Mouse (Mus musculus): ENCODE data around the gene Scimp.

The Scimp gene

DNA sequence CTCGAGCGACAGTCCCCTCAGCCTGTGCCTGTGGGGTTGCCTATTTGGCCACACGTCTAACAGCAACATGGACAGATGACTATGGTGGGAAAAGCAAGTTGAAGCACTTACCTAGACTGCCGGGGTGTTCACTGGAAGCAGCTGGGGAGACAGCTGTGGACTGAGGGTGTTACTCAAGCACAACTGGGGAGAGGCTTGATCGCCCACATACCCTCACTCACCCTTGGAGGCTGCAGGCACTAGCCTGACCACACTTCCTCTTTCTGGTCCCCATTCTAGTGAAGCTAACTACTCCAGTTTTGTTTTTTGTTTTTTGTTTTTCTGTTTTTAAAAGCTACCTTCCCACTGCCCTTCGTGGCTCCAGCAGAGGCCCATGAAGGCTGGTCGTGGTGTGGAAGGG lies at the start of gene Scimp:
Gene Scimp (minus strand): TSS at position 222 of the 400 bp plus-strand sequence.
- peak in 1 of 2 experiments; percentile 28 for DNase-seq (ENCODE audit: low spot score in 2 of 2)

DNA sequence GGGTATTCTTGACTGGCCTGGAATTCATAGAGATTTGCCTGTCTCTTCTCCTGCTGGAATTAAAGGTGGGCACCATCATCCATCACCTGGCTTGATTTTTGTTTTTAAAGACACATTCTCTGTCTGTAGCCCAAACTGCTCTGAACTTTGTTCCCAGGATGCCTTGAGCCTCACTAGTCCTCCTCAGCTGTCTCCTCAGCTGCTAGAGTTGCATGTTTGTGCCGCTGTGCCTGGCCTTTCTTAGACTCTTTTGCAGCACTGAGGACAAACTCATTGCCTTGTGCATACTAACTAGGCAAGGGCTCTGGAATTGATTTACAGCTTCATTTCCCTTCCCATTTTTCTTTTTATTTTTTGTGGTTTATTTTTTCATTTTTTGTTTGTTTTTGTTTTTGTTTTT lies 48.0 kb upstream of the Scimp start:
- DNase-seq (ENCODE audit: low spot score in 2 of 2), result no peak

DNA sequence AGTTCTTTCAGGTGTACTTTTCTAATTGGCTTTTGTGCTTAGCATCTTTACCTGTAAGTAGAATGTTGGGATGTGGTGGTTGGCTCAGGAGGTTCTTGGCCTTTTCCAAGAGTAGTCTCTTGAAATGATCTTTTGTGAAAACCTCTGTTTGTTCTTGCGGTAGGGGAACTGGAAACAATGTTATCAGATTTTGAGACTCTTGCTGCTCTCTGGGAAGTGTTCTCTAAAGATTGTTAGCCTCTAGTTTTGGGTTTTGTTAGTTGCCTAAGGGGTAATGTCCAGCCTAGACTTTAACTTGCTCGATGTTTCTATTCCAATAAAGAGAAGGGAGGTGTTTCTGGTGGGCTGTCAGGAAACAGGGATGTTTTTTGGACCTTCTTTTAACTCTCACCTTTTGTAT lies 33.6 kb upstream of the Scimp start:
- no peak for DNase-seq (ENCODE audit: low spot score in 2 of 2)

DNA sequence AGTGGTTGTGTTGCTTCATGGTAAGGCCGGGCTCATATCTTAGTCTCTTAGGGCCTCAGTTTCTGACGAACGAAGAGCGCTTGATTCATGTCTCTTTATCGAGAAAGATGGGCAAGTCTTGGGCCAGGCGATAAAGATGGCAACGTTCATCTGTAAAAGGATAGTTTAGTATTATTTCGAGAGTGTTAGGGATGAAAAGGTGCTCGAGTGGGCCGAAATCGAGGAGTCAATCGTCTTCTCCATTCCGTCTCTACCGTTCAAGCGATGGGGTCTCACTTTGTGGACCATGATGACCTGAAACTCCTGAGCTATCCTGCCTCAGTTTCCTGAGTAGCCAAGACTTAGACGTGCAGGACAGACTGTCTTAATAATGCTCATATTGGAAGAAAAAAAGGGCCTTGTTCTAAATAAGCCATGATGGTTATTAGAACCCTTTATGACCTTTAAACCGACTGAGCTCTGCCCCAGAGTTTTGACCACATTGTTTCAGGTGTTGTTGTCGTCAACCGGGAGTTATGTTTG lies 33.1 kb upstream of the Scimp start:
- DNase-seq (ENCODE audit: low spot score in 2 of 2), result no peak

DNA sequence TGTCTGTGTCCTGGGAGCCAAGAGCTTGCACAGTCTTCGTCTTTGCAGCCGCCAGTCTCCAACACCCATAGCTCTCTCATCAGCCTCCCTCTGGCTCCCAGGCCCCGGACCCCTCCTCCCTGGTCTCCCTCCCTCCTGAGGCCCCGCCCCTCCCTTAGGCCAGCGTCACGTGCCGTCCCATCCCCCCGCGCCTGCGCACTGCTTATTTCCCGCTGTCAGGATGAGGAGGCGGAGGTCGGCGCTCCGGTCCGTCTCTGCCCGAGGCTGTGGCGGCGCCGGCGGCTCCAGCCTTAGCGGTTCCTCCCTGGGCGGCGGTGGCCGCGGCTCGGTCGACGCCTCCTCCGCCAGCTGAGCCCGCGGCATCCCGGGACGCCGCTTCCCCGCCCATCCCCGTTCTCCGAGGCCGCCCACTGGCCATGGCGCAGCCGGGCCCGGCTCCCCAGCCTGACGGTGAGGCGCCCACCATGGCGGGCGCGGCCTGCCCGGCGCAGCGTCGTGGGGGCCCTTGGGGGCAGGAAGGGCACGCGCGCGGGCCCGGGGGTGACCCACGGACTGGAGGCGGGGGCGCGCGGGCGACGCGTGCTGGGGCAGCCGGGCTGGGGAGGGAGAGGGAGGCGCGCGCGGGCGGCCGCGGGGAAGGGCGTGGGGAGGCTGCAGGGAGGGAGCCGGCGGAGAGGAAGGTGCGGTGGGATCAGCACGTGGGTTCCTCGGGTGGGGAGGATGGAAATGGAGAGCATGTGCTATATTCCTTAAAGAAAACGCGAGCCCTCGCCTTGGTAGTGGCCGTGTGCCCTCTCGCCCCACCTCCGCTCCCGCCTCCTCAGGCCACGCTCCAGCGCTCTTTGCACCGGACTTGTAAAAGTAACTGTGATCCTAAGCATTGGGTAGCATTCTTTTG lies 32.4 kb upstream of the Scimp start, which contains the start of gene Rabep1:
Gene Rabep1 (plus strand): TSS at position 220 of the 898 bp plus-strand sequence.
- peak; percentile 84 to 88 for DNase-seq (ENCODE audit: low spot score in 2 of 2)

DNA sequence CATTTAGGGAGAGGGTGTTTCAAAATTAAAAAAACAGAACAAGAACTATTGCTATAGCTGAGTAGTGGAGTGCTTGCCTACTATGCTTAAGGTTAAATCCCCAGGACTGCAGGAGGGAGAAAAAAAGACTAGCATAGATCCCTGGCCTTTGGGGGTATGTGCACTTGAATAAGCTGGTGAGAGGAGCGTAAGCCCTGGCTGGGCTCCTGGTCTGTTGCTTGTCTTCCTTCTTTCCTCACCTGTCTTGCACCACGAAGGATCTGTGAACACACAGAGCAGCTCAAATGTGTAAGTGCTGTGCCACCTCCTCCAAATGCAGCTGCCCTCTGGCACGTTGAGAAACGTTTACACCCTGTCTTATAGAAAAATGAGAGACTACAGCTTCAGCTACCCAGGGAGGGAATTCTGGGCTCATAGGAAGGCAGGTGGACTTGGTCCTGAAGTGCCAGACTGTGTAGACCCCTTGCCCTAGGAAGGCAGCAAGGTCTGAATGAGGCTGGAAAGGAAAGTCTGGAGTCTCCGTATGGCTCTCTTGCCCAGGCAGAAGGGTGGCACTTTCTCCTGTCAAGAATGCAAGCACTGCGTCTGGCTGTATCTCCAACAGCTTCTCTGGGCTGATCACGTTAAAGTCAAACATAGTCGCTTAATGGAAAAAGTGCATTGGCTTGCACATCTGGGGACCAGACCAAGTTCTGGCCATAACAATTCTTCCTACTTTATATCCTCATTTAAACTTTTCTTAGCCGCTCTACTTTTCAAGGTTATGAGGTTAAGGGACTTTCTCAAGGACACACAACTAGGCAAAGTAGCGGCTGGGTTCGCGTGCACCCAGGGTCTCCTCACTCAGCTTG lies 31.5 kb upstream of the Scimp start:
- no peak for DNase-seq (ENCODE audit: low spot score in 2 of 2)

DNA sequence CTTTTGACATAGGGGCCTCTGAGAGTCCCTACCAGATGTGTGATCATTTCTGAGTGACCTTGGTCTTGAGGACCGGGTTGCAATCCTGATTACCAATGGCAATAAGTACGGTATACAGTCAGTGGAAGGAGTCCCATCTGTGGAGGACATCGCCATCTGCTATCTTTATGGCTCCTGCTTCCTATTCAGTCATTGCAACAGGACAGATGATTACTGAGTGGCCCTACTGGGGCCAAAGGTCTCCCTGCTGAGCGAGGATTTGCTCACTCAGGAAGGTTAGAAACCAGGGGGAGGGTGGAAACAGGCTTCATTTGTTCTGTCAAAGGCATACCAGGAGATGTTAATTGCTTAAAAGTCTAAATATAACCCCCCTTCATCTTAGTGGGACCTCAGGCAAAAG lies 30.6 kb upstream of the Scimp start:
- no peak for DNase-seq (ENCODE audit: low spot score in 2 of 2)

DNA sequence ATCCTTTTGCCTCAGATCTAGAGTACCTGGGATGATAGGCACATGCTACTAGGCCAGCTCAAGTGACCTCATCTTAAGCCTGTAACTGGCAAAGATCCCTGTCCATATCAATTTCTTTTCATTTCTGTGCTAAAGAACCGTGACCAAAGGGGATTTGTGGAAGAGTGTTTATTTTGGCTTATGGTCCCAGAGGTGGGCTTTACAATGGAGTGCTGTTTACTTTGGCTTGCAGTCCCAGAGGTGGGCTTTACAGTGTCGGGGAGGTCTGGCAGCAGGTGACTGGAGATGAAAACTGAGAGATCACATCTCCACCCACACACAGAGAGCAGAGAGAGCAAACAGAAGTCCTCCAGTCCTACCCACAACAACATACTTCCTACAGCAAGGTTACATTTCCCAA lies 26.2 kb upstream of the Scimp start:
- DNase-seq (ENCODE audit: low spot score in 2 of 2), result no peak

DNA sequence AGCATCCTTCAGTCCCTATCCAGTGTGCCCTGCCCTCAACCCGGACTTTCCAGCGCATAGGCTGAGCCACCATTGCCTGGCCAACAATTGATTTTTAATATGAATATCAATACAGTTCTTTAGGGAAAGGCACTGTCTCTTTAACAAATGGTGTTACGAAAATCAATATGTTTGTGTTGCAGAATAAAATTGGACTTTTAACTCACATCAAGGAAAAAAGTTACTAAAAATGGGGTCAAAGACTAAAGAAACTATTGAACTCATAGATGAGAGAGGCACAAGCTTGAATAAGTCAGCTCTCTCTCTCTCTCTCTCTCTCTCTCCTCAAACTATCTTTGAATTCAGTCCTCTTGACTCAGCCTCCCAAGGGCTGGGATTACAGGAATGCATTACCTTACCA lies 24.6 kb upstream of the Scimp start:
- DNase-seq (ENCODE audit: low spot score in 2 of 2), result no peak

DNA sequence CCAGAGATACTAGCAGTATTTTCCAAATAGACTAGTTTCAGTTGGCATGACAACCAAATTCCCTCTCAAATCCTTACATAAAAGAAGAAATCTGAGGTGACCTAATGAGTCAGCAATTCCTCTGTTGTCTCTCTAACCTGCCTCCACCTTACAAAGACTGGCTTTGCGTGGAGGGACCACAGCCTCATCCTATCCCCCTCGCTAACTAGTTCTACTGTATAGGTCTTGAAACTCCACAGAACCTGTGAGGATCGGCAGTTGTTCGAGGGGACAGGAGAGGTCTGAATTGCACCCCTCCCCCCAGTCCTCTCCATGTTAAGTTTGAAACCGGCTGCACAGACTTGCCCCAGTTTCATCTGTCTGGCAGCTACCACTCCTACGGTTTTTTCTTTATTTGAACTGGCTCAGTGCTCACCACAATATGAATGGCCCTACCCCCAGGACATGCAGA lies 23.0 kb upstream of the Scimp start:
- no peak for DNase-seq (ENCODE audit: low spot score in 2 of 2)

DNA sequence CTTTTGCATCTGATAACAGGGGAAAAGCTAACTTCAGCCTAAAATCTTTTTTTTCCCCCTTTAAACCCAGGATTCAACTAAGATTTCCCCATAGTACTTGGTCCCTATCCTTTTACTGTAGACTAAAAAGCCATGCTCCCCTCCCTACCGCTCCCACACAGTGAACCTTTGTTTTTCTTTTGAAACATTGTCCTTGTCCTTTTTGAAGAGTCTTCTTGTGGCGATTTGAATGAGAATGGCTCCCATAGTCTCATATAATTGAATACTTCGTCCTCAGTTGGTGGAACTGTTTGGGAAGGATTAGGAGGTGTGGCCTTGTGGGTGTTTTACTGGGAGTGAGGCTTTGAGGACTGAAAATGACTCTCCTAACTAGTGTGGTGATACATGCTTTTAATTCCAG lies 21.4 kb upstream of the Scimp start:
- no peak for DNase-seq (ENCODE audit: low spot score in 2 of 2)

DNA sequence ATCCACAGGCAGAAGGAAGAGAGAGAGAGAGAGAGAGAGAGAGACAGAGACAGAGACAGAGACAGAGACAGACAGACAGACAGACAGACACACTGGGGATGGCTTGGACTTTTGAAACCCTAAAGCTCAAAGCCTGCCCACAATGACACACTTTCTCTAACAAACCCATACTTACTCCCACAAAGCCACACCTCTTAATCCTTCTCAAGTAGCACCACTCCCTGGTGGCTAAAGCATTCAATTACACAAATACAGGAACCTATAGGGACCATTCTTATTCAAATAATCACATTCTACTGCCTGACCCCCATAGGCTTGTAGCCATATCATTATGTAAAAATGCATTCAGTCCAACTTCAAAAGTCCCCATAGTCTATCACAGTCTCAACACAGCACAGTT lies 21.0 kb upstream of the Scimp start:
- DNase-seq (ENCODE audit: low spot score in 2 of 2), result no peak

DNA sequence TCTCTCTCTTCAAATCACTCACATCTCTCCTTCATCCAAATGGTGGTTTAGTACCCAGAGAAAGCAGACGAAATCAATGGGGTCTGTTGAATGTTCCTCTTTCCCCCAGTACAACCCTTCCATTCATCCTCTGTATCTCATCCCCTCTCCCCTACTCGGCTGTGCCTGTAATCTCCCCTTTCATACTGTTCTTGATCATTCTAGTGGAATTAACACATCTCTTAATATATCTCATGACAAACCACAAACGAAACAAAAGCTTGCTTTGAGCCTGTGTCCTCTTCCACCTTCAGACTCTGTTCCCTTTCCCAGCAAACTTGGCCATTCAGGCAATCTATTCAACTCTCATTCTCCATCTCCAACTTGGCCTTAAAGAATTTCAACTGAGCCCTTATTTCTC lies 18.8 kb upstream of the Scimp start:
- no peak for DNase-seq (ENCODE audit: low spot score in 2 of 2)

DNA sequence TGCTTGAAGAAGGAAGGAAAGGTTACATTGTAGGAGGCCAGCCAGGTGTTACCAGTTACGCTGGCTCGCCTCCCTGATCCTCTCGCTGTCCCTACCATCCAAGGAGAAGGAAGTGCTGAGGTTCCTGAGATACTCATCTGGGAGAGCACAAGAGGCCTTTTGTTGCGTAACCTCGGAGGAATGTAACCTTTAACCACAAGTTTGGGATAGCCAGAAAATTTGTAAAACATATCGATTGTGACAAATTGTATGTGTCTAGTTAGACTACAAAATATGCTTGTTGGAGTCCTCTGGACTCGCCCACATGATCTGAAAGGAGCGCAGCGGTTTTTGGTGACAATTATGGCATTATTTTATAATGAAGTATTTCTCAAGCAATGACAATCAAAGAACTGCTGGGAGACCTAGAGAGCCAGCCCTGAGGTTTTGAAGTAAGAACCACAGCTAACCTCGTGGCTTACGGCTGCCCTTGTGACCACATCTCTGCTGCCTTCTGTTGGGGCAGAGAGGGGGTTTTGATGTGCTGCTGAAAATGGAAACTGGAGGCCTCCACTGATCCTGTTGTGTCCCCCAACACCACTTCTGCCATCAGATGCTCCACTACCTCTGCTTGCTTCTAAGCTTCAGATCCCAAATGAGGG lies 16.7 kb upstream of the Scimp start:
- no peak for DNase-seq (ENCODE audit: low spot score in 2 of 2)

DNA sequence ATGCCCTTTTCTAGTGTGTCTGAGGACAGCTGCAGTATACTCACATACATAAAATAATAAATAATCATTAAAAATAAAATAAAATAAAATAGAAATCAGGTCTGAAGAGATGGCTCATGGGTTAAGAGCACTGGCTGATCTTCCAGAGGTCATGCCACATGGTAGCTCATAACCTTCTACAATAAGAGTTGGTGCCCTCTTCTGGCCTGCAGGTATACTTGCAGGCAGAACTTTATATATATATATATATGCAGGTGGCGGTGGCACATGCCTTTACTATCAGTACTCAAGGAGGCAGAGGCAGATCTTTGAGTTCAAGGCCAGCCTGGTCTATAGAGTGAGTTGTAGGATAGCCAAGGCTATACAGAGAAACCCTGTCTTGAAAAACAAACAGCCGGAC lies 13.8 kb upstream of the Scimp start:
- DNase-seq (ENCODE audit: low spot score in 2 of 2), result no peak

DNA sequence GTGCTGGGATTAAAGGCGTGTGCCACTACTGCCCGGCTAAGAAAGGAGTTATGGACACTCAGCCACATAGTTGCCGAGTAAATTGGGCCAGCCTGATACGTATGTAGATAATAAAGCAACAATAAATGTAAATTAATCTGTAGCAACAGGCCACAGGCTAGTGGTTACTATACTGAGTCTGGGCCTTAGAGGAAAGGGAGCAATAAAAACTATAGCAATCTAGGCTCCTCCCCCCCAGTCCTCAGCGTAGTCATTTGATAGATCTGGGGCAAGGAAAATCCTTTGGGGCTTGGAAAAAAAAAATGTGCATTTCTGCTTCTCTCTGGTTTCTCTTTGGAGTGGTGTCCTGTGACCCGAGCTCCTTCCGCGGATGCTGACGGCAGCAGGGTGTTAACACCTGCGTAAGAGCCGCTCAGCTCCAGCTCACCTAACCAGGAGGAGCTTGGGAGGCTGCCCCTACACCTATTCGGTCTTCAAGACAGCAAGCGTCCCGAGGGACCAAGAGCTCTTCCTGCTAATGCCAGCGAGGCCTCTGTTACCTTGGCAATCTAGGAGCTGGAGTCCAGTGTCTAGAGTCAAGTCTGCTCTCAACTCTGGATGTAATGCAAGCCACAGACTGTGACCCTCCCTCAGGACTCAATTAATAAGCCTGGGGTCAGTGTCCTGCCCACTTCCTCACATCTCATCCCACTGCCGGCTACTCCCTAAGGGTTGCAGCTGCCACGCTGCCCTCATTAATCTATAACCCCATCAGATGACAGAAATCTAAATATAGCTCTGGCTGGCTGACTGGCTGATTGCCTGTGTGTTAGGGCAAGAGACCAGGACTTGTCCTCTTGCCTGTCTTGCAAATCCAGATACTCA lies 9.6 kb upstream of the Scimp start:
- no peak for DNase-seq (ENCODE audit: low spot score in 2 of 2)

DNA sequence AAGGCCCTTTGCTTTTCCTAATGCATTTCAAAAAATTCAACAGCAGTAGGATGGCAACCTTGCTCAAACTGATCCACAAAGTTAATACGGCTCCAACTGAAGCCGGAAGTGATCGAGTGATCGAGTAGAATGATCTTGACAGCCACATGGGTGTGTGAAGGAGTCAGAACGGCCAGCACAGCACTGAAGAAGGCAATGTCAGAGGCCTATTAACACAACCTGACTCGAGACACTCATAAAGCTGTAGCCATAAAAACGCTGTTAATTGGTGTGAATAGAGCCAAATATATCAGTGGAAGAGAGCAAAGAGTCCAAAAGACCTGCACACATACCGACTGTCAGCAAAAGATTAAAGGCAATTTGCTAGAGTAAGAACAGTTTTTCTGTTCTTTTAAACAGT lies 7.7 kb upstream of the Scimp start:
- DNase-seq (ENCODE audit: low spot score in 2 of 2), result no peak

DNA sequence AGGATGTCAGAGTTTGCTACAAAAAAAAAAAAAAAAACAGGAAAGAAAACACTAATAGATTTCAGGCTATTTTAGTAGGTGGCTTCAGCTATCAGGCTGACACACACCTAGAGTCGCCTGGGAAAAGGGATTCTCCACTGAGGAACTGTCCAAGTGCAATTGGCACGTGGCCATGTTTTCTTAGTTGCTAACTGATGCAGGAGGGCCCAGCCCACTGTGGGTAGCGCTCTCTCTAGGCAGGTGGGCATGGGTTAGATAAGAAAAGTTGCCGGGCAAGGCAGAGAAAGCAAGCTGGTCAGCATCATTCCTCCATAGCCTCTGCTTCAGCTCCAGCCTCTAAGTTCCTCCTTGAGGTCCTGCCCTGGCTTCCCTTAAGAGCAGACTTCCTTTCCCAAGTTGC lies 4.4 kb upstream of the Scimp start:
- no peak for DNase-seq (ENCODE audit: low spot score in 2 of 2)

DNA sequence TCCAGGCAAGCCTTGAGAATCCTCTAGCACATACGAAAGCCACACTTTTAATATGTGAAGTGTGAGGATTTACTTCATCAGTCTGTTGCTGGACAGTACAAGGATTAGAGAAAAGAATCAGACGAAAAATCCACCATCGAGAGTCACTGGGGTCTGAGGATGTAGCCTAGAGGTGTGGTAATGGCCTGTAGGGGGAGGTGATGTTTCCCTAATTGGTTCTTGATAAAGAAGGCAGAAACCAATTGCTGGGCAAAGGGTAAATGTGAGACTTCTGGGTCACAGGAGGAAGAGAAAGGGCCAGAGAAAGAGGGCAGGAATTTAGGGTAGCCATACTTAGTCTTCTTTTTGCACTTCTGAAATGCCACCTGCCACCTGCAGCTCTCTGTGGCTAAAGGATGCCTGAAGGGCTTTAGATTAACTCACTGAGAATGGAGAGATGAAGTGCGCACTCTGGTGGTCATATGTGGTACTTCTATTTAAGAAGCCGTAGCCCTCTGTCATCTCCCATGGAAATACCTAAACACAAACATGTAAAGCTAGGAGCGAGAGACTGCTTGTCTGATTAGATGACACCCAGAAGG lies 3.2 kb upstream of the Scimp start:
- DNase-seq (ENCODE audit: low spot score in 2 of 2), result peak in 1 of 2 experiments; percentile 54

DNA sequence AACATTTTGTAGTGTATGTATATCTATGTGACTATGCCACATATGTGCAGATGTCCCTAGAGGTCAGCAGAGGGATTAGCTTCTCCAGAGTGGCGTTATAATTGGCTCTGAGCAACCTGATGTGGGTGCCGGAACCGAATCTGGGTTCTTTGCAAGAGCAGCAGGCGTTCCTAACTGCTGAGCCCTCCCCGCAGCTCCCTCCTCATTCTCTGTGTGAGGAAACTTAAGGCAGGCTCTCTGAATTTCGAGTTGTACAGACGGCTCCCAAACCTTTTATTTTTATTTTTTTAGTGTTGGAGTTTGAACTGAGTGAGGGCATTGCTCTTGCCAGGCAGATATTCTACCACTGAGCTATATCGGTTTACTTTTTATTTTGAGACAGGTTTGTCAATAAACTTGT lies 2.7 kb upstream of the Scimp start:
- no peak for DNase-seq (ENCODE audit: low spot score in 2 of 2)

All from spleen, postnatal 14 days (tissue).